Mouse (Mus musculus) E14TG2a.4 (cell line): ENCODE measurements at regions not wholly inside any gene's neighbourhood (a gene's known extent, or its start where the extent isn't known, plus 50 kb on each side); places are given as distances from the start of the nearest gene placed in this dataset.

Experiments used
- CTCF ChIP-seq: conservative IDR thresholded peaks from 2 replicates; pipeline ENCODE4 v1.5.1; 2014; ENCODE audit warnings: low read length
- POU5F1 ChIP-seq: IDR thresholded peaks from 2 replicates; pipeline ENCODE4 v1.6.1; 2014; ENCODE audit warnings: low read length, borderline replicate concordance

DNA sequence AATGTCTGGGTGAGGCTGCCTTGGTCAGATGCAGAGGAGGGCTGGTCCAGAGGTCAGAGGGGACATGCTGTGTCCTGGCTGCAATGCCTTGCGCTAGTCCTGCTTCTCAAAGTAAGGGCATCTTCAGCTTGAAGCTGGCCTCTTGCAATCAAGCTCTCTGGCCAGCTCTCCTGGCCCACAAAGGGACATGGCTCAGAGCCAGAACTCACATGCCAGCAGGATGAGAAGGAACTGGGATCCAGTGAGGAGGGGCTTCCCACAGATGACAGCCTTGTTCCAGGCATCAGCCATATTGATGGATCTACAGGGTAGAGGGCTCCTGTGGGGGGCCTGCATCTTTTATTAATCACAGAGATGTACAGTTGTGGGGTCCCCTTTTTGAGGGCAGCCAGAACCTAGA lies 445.1 kb upstream of the Mgmt start:
- TF ChIP-seq CTCF (no peak), POU5F1 (no peak)
